ENCODE assay signal across 24 mouse cellular contexts in genomic region chr9:24282617-24283016, GRCm38 (mm10).
DNase-seq lines count a peak whose midpoint lies in the region; ATAC-seq and TF ChIP-seq lines count a peak whose summit lies in the region.
"Had no signal": no experiment of that assay in that cellular context is flagged by ENCODE, and none has a peak within 500 bp of the region (broad histone marks: within the 10 kb centered on the region; RNA-seq: fewer than 3 reads in every experiment).

No protein-coding gene starts in this region.

- peaks cover 9% of the 10 kb centered on the region; the same call in 1 of the 2 replicates for H3K4me1 ChIP-seq in forebrain, embryonic 15.5 days
- no peaks in the 10 kb centered on the region for H3K4me1 ChIP-seq in forebrain, embryonic 10.5 days
- no peaks in the 10 kb centered on the region for H3K4me1 ChIP-seq in neural tube, embryonic 12.5 days
- 0 out of 2 replicates have a peak, but pooled peaks cover 5% of the 10 kb centered on the region for H3K4me1 ChIP-seq in forebrain, postnatal 0 days (ENCODE audit: insufficient read depth)

- no peak for ATAC-seq in forebrain, embryonic 15.5 days (replicated peaks)
- ATAC-seq in neural tube, embryonic 12.5 days (ENCODE audit: low FRiP score, low read depth) = peak; percentile 81
- ATAC-seq in forebrain, postnatal 0 days = no peak; the same call in 1 of the 2 replicates
- ATAC-seq: inflammation-experienced regulatory T-cells, adult 6 months; intestine, postnatal 0 days; Patski had no signal

- TF ChIP-seq CTCF in forebrain, postnatal 0 days (IDR thresholded peaks at IDR 0.05; ENCODE audit: low read depth) = no peak

- H3K27ac ChIP-seq in forebrain, embryonic 15.5 days (replicated peaks) = peak overlapping the region; percentile 83
- H3K27ac ChIP-seq in forebrain, embryonic 10.5 days = no peak overlapping the region
- H3K27ac ChIP-seq in neural tube, embryonic 12.5 days = no peak overlapping the region
- H3K27ac ChIP-seq in forebrain, postnatal 0 days (ENCODE audit: low read depth, low read length) = peak overlapping the region; percentile 60; the same call in 1 of the 2 replicates
- H3K27ac ChIP-seq: heart, adult 2 months; heart, embryonic 10.5 days; heart, embryonic 13.5 days; hindbrain, embryonic 14.5 days; hindbrain, postnatal 0 days had no signal

- 74% methylated on average over 3 of the region's 3 CpGs for WGBS in forebrain, embryonic 15.5 days
- 91% methylated on average over 3 of the region's 3 CpGs for WGBS in forebrain, embryonic 10.5 days
- WGBS in neural tube, embryonic 12.5 days = 62% methylated on average over 3 of the region's 3 CpGs
- WGBS in forebrain, postnatal 0 days = 73% methylated on average over 3 of the region's 3 CpGs

- no peaks in the 10 kb centered on the region for H3K9me3 ChIP-seq in forebrain, embryonic 15.5 days
- H3K9me3 ChIP-seq in forebrain, embryonic 10.5 days = no peaks in the 10 kb centered on the region
- no peaks in the 10 kb centered on the region for H3K9me3 ChIP-seq in neural tube, embryonic 12.5 days
- H3K9me3 ChIP-seq in forebrain, postnatal 0 days (ENCODE audit: low read length) = no peaks in the 10 kb centered on the region
- H3K9me3 ChIP-seq: heart, embryonic 10.5 days; heart, embryonic 13.5 days had no signal

- no peak overlapping the region for H3K4me2 ChIP-seq in forebrain, embryonic 15.5 days (replicated peaks)
- H3K4me2 ChIP-seq in neural tube, embryonic 12.5 days (replicated peaks) = no peak overlapping the region
- H3K4me2 ChIP-seq in forebrain, postnatal 0 days (ENCODE audit: low read depth) = no peak overlapping the region
- H3K4me2 ChIP-seq: heart, embryonic 13.5 days; hindbrain, embryonic 14.5 days had no signal

- H3K36me3 ChIP-seq in forebrain, embryonic 15.5 days = no peaks in the 10 kb centered on the region
- H3K36me3 ChIP-seq in forebrain, embryonic 10.5 days (replicated peaks) = no peaks in the 10 kb centered on the region
- no peaks in the 10 kb centered on the region for H3K36me3 ChIP-seq in neural tube, embryonic 12.5 days
- H3K36me3 ChIP-seq in forebrain, postnatal 0 days (ENCODE audit: insufficient read depth) = no peaks in the 10 kb centered on the region
- H3K36me3 ChIP-seq: heart, embryonic 10.5 days; heart, embryonic 13.5 days had no signal

- H3K9ac ChIP-seq in forebrain, embryonic 15.5 days (replicated peaks) = no peak overlapping the region
- H3K9ac ChIP-seq in neural tube, embryonic 12.5 days = no peak overlapping the region
- H3K9ac ChIP-seq in forebrain, postnatal 0 days = no peak overlapping the region
- H3K9ac ChIP-seq: heart, embryonic 13.5 days; hindbrain, embryonic 14.5 days had no signal

- H3K27me3 ChIP-seq in forebrain, embryonic 15.5 days = no peaks in the 10 kb centered on the region
- no peaks in the 10 kb centered on the region for H3K27me3 ChIP-seq in forebrain, embryonic 10.5 days (ENCODE audit: poor library complexity, severe bottlenecking)
- H3K27me3 ChIP-seq in neural tube, embryonic 12.5 days (replicated peaks) = no peaks in the 10 kb centered on the region
- no peaks in the 10 kb centered on the region for H3K27me3 ChIP-seq in forebrain, postnatal 0 days (ENCODE audit: insufficient read depth, low read length)
- H3K27me3 ChIP-seq: heart, embryonic 13.5 days had no signal

- no peak overlapping the region for H3K4me3 ChIP-seq in forebrain, embryonic 15.5 days
- no peak overlapping the region for H3K4me3 ChIP-seq in forebrain, embryonic 10.5 days
- H3K4me3 ChIP-seq in neural tube, embryonic 12.5 days = no peak overlapping the region
- no peak overlapping the region for H3K4me3 ChIP-seq in forebrain, postnatal 0 days (ENCODE audit: low read depth, low read length)
- H3K4me3 ChIP-seq: heart, adult 2 months; heart, embryonic 10.5 days; heart, embryonic 13.5 days had no signal

- peak; percentile 18 for DNase-seq in adrenal gland, adult 2 months
- DNase-seq in adrenal gland, adult 18-20 months (ENCODE audit: low spot score in 2 of 2) = no peak
- no peak for DNase-seq in forebrain, embryonic 10.5 days (ENCODE audit: extremely low spot score, low spot score)
- DNase-seq in neural tube, embryonic 10.5 days (ENCODE audit: extremely low spot score, low spot score) = no peak
- no peak for DNase-seq in forebrain, postnatal 0 days
- DNase-seq in testis, postnatal 14 days (ENCODE audit: low spot score) = no peak
- DNase-seq: adrenal gland, adult 8-10 months; adrenal gland, postnatal 25 days; cerebellum, adult 11-12 months; cerebellum, adult 8-10 months; gastrocnemius, postnatal 10 days; gastrocnemius, postnatal 36 days; heart, adult 2 months; heart, postnatal 14 days; heart, postnatal 4 days had no signal

Comparison
In these comparisons a context has a peak if more than half of its experiments do, and no peak if none do; other contexts are left out.
1. H3K27ac ChIP-seq: peak in forebrain, embryonic 15.5 days (single experiment) and forebrain, postnatal 0 days (single experiment); none in forebrain, embryonic 10.5 days (single experiment) and neural tube, embryonic 12.5 days (single experiment).